Mouse (Mus musculus): ENCODE data around the gene Atat1.

DNA sequence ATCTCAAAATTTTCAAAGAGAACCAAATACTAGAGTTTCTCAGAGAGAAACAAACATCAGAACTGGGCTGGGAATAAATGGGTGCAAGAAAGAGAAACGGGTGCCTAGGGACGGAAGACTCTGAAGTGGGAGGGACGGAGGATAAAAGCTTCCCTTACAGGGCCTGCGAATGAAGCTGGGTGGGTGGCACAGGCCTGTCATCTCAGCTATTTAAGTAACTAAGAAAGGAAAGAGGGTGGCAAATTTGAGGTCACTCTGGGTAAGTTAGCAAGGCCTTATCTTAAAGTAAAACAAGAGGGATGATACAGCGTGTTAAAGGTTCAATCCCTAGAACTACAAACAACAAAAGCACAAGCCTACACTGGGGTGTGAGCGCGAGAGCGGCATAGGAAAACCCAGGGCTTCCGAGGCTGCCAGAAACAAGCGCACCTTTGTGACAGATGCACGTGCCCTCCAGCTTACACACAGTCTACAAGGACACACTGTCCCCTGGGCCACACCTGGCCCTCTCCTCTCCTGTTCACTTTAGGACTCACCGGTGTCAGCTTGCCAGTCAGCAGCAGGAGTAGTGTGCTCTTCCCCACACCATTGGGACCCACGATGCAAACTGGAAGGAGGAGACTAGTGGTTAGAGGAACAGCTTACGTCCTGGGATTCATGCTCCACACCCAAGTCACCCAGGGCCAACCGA, 48.8 kb upstream of the Atat1 start:
- TF ChIP-seq CTCF (IDR thresholded peaks at IDR 0.05; ENCODE audit: insufficient read depth, low read depth, low read length): no peak
- no peak for TF ChIP-seq POLR2A (IDR thresholded peaks at IDR 0.05; ENCODE audit: insufficient read depth, low read depth, low read length)

Data from olfactory bulb, adult 2 months (tissue).